Mouse (Mus musculus) liver, embryonic 16.5 days (tissue): ENCODE data around the gene Uts2r. TPM values are rescaled to one million over a fixed set of nuclear protein-coding genes. Genes with fewer than 3 reads are reported as not detected.

Experiments
- ATAC-seq: fragments of 200-750 bp; cut with Nextera tagmentation; 2 replicates; pipeline ENCODE4 v1.8.0; 2017; ENCODE audit warnings: low read depth, mild to moderate bottlenecking, moderate number of reproducible peaks, moderate library complexity
- H3K27ac ChIP-seq: fragments of 300-500 bp; sonication (generic); 2 replicates; pipeline ENCODE4 v1.5.1; 2014; ENCODE audit warnings: mild to moderate bottlenecking, low read length
- H3K27me3 ChIP-seq: fragments of 300-500 bp; sonication (generic); 2 replicates; pipeline ENCODE4 v1.6.1; 2014; ENCODE audit warnings: low read depth, low read length, mixed read lengths; ENCODE audit not compliant: control insufficient read depth, insufficient read depth
- H3K36me3 ChIP-seq: fragments of 300-500 bp; sonication (generic); 2 replicates; pipeline ENCODE4 v1.6.1; 2014; ENCODE audit warnings: mild to moderate bottlenecking; ENCODE audit not compliant: control insufficient read depth, insufficient read depth
- H3K4me1 ChIP-seq: fragments of 300-500 bp; sonication (generic); 2 replicates; pipeline ENCODE4 v1.6.1; 2014; ENCODE audit warnings: low read depth, low read length, mixed read lengths; ENCODE audit not compliant: control insufficient read depth
- H3K4me2 ChIP-seq: fragments of 300-500 bp; sonication (generic); 2 replicates; pipeline ENCODE4 v1.6.1; 2014; ENCODE audit warnings: low read depth, low read length, mixed read lengths
- H3K4me3 ChIP-seq: fragments of 300-500 bp; sonication (generic); 2 replicates; pipeline ENCODE4 v1.5.1; 2014; ENCODE audit warnings: low read depth, mild to moderate bottlenecking, low read length
- H3K9ac ChIP-seq: fragments of 300-500 bp; sonication (generic); 2 replicates; pipeline ENCODE4 v1.6.1; 2014; ENCODE audit warnings: low read depth, low read length
- H3K9me3 ChIP-seq: fragments of 300-500 bp; sonication (generic); replicated peaks from 2 replicates; pipeline ENCODE4 v1.6.1; 2016; ENCODE audit warnings: low read length; ENCODE audit not compliant: control insufficient read depth
- WGBS: fragments of 180-500 bp; shearing (Covaris S2); extraction: QIAGEN DNeasy Blood & Tissue Kit; methylation state at CpG from one replicate; pipeline ENCODE4 v1.1.7; 2014; ENCODE audit not compliant: insufficient replicate concordance; 5-methylcytosine and 5-hydroxymethylcytosine counted together
- polyA plus RNA-seq: library from polyadenylated mRNA; unstranded; fragments of >200 nt; fragmentation: Nextera tagmentation; extraction: Ambion mirVana; gene quantifications from 2 replicates; pipeline ENCODE4 v1.2.1, GENCODE M21; 2015

Uts2r gene
- polyA plus RNA-seq, 1 experiment from 2014 or later, result not detected

GRCm38 (mm10) chr11:121148193-121148592 lies 11.9 kb upstream of the Uts2r start:
- no peak overlapping the region for H3K4me3 ChIP-seq
- H3K27me3 ChIP-seq, result no peaks in the 10 kb centered on the region
- no peak overlapping the region for H3K4me2 ChIP-seq
- no peaks in the 10 kb centered on the region for H3K4me1 ChIP-seq
- H3K9ac ChIP-seq, result no peak overlapping the region
- H3K27ac ChIP-seq, result no peak overlapping the region
- H3K9me3 ChIP-seq, result no peaks in the 10 kb centered on the region
- no peak for ATAC-seq
- no peaks in the 10 kb centered on the region for H3K36me3 ChIP-seq
- WGBS, result 55% methylated on average over 3 of the region's 3 CpGs

GRCm38 (mm10) chr11:121154203-121154602 lies 5.9 kb upstream of the Uts2r start:
- no peak overlapping the region for H3K9ac ChIP-seq
- no peaks in the 10 kb centered on the region for H3K4me1 ChIP-seq
- no peak for ATAC-seq
- no peak overlapping the region for H3K4me2 ChIP-seq
- 45% methylated on average over 4 of the region's 4 CpGs for WGBS
- H3K9me3 ChIP-seq, result no peaks in the 10 kb centered on the region
- H3K27ac ChIP-seq, result no peak overlapping the region
- H3K36me3 ChIP-seq, result no peaks in the 10 kb centered on the region
- no peak overlapping the region for H3K4me3 ChIP-seq
- peaks cover 36% of the 10 kb centered on the region for H3K27me3 ChIP-seq

- ATAC-seq, result no peak
- WGBS, result 4% methylated on average over 45 of the region's 45 CpGs
- H3K36me3 ChIP-seq, result no peaks in the 10 kb centered on the region
Observed at GRCm38 (mm10) chr11:121156411-121156891, 3.6 kb upstream of the Uts2r start.

GRCm38 (mm10) chr11:121160636-121161346 lies 720 bp downstream of the Uts2r start:
- no peak for ATAC-seq
- peaks cover 24% of the 10 kb centered on the region for H3K27me3 ChIP-seq
- no peaks in the 10 kb centered on the region for H3K36me3 ChIP-seq
- no peak overlapping the region for H3K4me2 ChIP-seq
- H3K9me3 ChIP-seq, result no peaks in the 10 kb centered on the region
- H3K4me3 ChIP-seq, result no peak overlapping the region
- H3K4me1 ChIP-seq, result no peaks in the 10 kb centered on the region
- WGBS, result 80% methylated on average over 26 of the region's 26 CpGs
- no peak overlapping the region for H3K9ac ChIP-seq
- H3K27ac ChIP-seq, result no peak overlapping the region

More at GRCm38 (mm10) chr11:121156411-121156891, 3.6 kb upstream of the Uts2r start:
- Histone ChIP-seq H3K9me3 (no peaks in the 10 kb centered on the region), H3K4me2 (peak overlapping the region; percentile 43), H3K4me1 (no peaks in the 10 kb centered on the region), H3K27ac (no peak overlapping the region), H3K27me3 (peaks cover 36% of the 10 kb centered on the region), H3K4me3 (peak overlapping the region; percentile 31), H3K9ac (no peak overlapping the region)

GRCm38 (mm10) chr11:121163751-121164150 lies 3.7 kb downstream of the Uts2r start:
- H3K4me2 ChIP-seq, result no peak overlapping the region
- no peak overlapping the region for H3K4me3 ChIP-seq
- WGBS, result 69% methylated on average over 4 of the region's 4 CpGs
- no peaks in the 10 kb centered on the region for H3K9me3 ChIP-seq
- no peak for ATAC-seq
- no peaks in the 10 kb centered on the region for H3K4me1 ChIP-seq
- H3K9ac ChIP-seq, result no peak overlapping the region
- H3K27me3 ChIP-seq, result no peaks in the 10 kb centered on the region
- H3K36me3 ChIP-seq, result no peaks in the 10 kb centered on the region
- H3K27ac ChIP-seq, result no peak overlapping the region

- Histone ChIP-seq H3K27me3 (no peaks in the 10 kb centered on the region), H3K9ac (no peak overlapping the region), H3K4me2 (no peak overlapping the region), H3K4me3 (no peak overlapping the region), H3K9me3 (no peaks in the 10 kb centered on the region), H3K4me1 (no peaks in the 10 kb centered on the region), H3K36me3 (no peaks in the 10 kb centered on the region), H3K27ac (no peak overlapping the region)
- ATAC-seq, result no peak
- WGBS, result 66% methylated on average over 5 of the region's 5 CpGs
Observed at GRCm38 (mm10) chr11:121173203-121173602, 13.1 kb downstream of the Uts2r start.

GRCm38 (mm10) chr11:121174234-121174633 lies 14.2 kb downstream of the Uts2r start:
- ATAC-seq, result no peak
- Histone ChIP-seq H3K9ac (no peak overlapping the region), H3K27ac (no peak overlapping the region), H3K4me1 (no peaks in the 10 kb centered on the region), H3K27me3 (no peaks in the 10 kb centered on the region), H3K36me3 (no peaks in the 10 kb centered on the region), H3K4me2 (no peak overlapping the region), H3K9me3 (no peaks in the 10 kb centered on the region), H3K4me3 (no peak overlapping the region)
- 51% methylated on average over 3 of the region's 3 CpGs for WGBS

GRCm38 (mm10) chr11:121176285-121177270 lies 16.5 kb downstream of the Uts2r start:
- Histone ChIP-seq H3K27me3 (no peaks in the 10 kb centered on the region), H3K4me3 (no peak overlapping the region), H3K4me2 (no peak overlapping the region), H3K4me1 (no peaks in the 10 kb centered on the region), H3K9ac (no peak overlapping the region), H3K36me3 (no peaks in the 10 kb centered on the region), H3K9me3 (no peaks in the 10 kb centered on the region), H3K27ac (no peak overlapping the region)
- 46% methylated on average over 12 of the region's 12 CpGs for WGBS
- peak; percentile 58 for ATAC-seq

GRCm38 (mm10) chr11:121189681-121190080 lies 29.6 kb downstream of the Uts2r start:
- Histone ChIP-seq H3K4me1 (no peaks in the 10 kb centered on the region), H3K27me3 (no peaks in the 10 kb centered on the region), H3K27ac (no peak overlapping the region), H3K9me3 (no peaks in the 10 kb centered on the region), H3K9ac (no peak overlapping the region), H3K4me2 (no peak overlapping the region), H3K36me3 (no peaks in the 10 kb centered on the region), H3K4me3 (no peak overlapping the region)
- whole genome bisulfite sequencing, result 69% methylated on average over 3 of the region's 3 CpGs
- ATAC-seq, result no peak
